Mouse (Mus musculus): Measurements from ENCODE around the gene Lrg1. TPM values are rescaled to one million over a fixed set of nuclear protein-coding genes. Genes with fewer than 3 reads are reported as not detected.

Lrg1 gene
- polyA plus RNA-seq, 1 experiment from 2014 or later, result 1.8 TPM

- Histone ChIP-seq H3K4me3 (replicated peaks) (no peak overlapping the region), H3K27ac (replicated peaks) (no peak overlapping the region), H3K27me3 (peaks cover 66% of the 10 kb centered on the region), H3K4me1 (peaks cover 21% of the 10 kb centered on the region), H3K9me3 (replicated peaks) (peaks cover 10% of the 10 kb centered on the region), H3K4me2 (replicated peaks) (no peak overlapping the region), H3K9ac (no peak overlapping the region), H3K36me3 (no peaks in the 10 kb centered on the region)
- WGBS, result 89% methylated on average over 12 of the region's 12 CpGs
- no peak for ATAC-seq (ENCODE audit: insufficient number of reproducible peaks, low FRiP score, low TSS enrichment, low read depth)
Observed at GRCm38 (mm10) chr17:56123161-56123560, 1.4 kb upstream of the Lrg1 start.

GRCm38 (mm10) chr17:56119981-56120880 is 1.6 kb downstream of the Lrg1 start:
- peaks cover 28% of the 10 kb centered on the region for H3K4me1 ChIP-seq
- no peak overlapping the region for H3K27ac ChIP-seq (replicated peaks)
- H3K4me3 ChIP-seq (replicated peaks), result peak overlapping the region; percentile 4
- H3K36me3 ChIP-seq, result no peaks in the 10 kb centered on the region
- no peak overlapping the region for H3K9ac ChIP-seq
- H3K27me3 ChIP-seq, result peaks cover 87% of the 10 kb centered on the region
- 5% methylated on average over 66 of the region's 66 CpGs for WGBS
- H3K9me3 ChIP-seq (replicated peaks), result peaks cover 10% of the 10 kb centered on the region
- 0 out of 2 replicates have a peak overlapping the region, but pooled peaks have one; percentile 17 for H3K4me2 ChIP-seq (replicated peaks)
- ATAC-seq (ENCODE audit: insufficient number of reproducible peaks, low FRiP score, low TSS enrichment, low read depth), result no peak

GRCm38 (mm10) chr17:56119431-56119830 is 2.4 kb downstream of the Lrg1 start:
- H3K27me3 ChIP-seq, result peaks cover 84% of the 10 kb centered on the region
- no peak overlapping the region for H3K4me2 ChIP-seq (replicated peaks)
- H3K4me1 ChIP-seq, result peaks cover 24% of the 10 kb centered on the region
- no peak overlapping the region for H3K4me3 ChIP-seq (replicated peaks)
- H3K9me3 ChIP-seq (replicated peaks), result peaks cover 10% of the 10 kb centered on the region
- H3K27ac ChIP-seq (replicated peaks), result no peak overlapping the region
- WGBS, result 47% methylated on average over 12 of the region's 12 CpGs
- ATAC-seq (ENCODE audit: insufficient number of reproducible peaks, low FRiP score, low TSS enrichment, low read depth), result no peak
- H3K36me3 ChIP-seq, result no peaks in the 10 kb centered on the region
- no peak overlapping the region for H3K9ac ChIP-seq

- Histone ChIP-seq H3K27ac (replicated peaks) (no peak within 1 kb of the TSS), H3K27me3 (peaks cover 63% of the 10 kb centered on the region), H3K36me3 (no peaks in the 10 kb centered on the region), H3K9me3 (replicated peaks) (peaks cover 2% of the 10 kb centered on the region), H3K4me3 (replicated peaks) (peak within 1 kb of the TSS; percentile 26), H3K4me2 (replicated peaks) (peak within 1 kb of the TSS; percentile 52), H3K4me1 (peaks cover 17% of the 10 kb centered on the region), H3K9ac (no peak within 1 kb of the TSS)
- 3% methylated on average over 27 of the region's 27 CpGs for WGBS
- 0 out of 2 replicates have a peak, but pooled peaks have one; percentile 16 for ATAC-seq (ENCODE audit: insufficient number of reproducible peaks, low FRiP score, low TSS enrichment, low read depth)
Observed at GRCm38 (mm10) chr17:56117251-56117710, 4.5 kb downstream of the Lrg1 start, which contains the start of gene Plin5. Gene Plin5, minus strand, starts transcription at chr17:56117596.

GRCm38 (mm10) chr17:56116193-56116592 is 5.6 kb downstream of the Lrg1 start:
- no peak overlapping the region for H3K27ac ChIP-seq (replicated peaks)
- H3K9me3 ChIP-seq (replicated peaks), result no peaks in the 10 kb centered on the region
- H3K4me3 ChIP-seq (replicated peaks), result no peak overlapping the region
- H3K4me2 ChIP-seq (replicated peaks), result no peak overlapping the region
- H3K4me1 ChIP-seq, result peaks cover 17% of the 10 kb centered on the region
- H3K27me3 ChIP-seq, result peaks cover 52% of the 10 kb centered on the region
- WGBS, result 74% methylated on average over 10 of the region's 10 CpGs
- H3K9ac ChIP-seq, result no peak overlapping the region
- ATAC-seq (ENCODE audit: insufficient number of reproducible peaks, low FRiP score, low TSS enrichment, low read depth), result no peak
- no peaks in the 10 kb centered on the region for H3K36me3 ChIP-seq

- Histone ChIP-seq H3K9me3 (replicated peaks) (no peaks in the 10 kb centered on the region), H3K27me3 (peaks cover 20% of the 10 kb centered on the region), H3K4me3 (replicated peaks) (no peak overlapping the region), H3K4me2 (replicated peaks) (no peak overlapping the region), H3K36me3 (no peaks in the 10 kb centered on the region), H3K27ac (replicated peaks) (no peak overlapping the region), H3K9ac (no peak overlapping the region), H3K4me1 (peaks cover 7% of the 10 kb centered on the region)
- no peak for ATAC-seq (ENCODE audit: insufficient number of reproducible peaks, low FRiP score, low TSS enrichment, low read depth)
- WGBS, result 72% methylated on average over 3 of the region's 3 CpGs
Observed at GRCm38 (mm10) chr17:56112743-56113142, 9.1 kb downstream of the Lrg1 start.

GRCm38 (mm10) chr17:56111864-56112263 is 9.9 kb downstream of the Lrg1 start:
- ATAC-seq (ENCODE audit: insufficient number of reproducible peaks, low FRiP score, low TSS enrichment, low read depth), result no peak
- WGBS, result 42% methylated on average over 5 of the region's 5 CpGs
- no peaks in the 10 kb centered on the region for H3K36me3 ChIP-seq
- peaks cover 13% of the 10 kb centered on the region for H3K27me3 ChIP-seq
- no peaks in the 10 kb centered on the region for H3K9me3 ChIP-seq (replicated peaks)
- H3K9ac ChIP-seq, result no peak overlapping the region
- no peaks in the 10 kb centered on the region; the same call in 1 of the 2 replicates for H3K4me1 ChIP-seq
- H3K4me3 ChIP-seq (replicated peaks), result no peak overlapping the region
- no peak overlapping the region for H3K27ac ChIP-seq (replicated peaks)
- H3K4me2 ChIP-seq (replicated peaks), result no peak overlapping the region

GRCm38 (mm10) chr17:56111021-56111420 is 10.8 kb downstream of the Lrg1 start:
- no peaks in the 10 kb centered on the region for H3K9me3 ChIP-seq (replicated peaks)
- no peaks in the 10 kb centered on the region for H3K4me1 ChIP-seq
- no peak overlapping the region for H3K4me2 ChIP-seq (replicated peaks)
- no peak overlapping the region for H3K27ac ChIP-seq (replicated peaks)
- H3K9ac ChIP-seq, result no peak overlapping the region
- no peaks in the 10 kb centered on the region for H3K36me3 ChIP-seq
- H3K27me3 ChIP-seq, result peaks cover 7% of the 10 kb centered on the region
- no peak overlapping the region for H3K4me3 ChIP-seq (replicated peaks)
- WGBS, result 68% methylated on average over 1 of the region's 1 CpGs
- ATAC-seq (ENCODE audit: insufficient number of reproducible peaks, low FRiP score, low TSS enrichment, low read depth), result no peak

- H3K4me3 ChIP-seq (replicated peaks), result no peak overlapping the region
- H3K27me3 ChIP-seq, result peaks cover 4% of the 10 kb centered on the region
- H3K9ac ChIP-seq, result no peak overlapping the region
- no peaks in the 10 kb centered on the region for H3K4me1 ChIP-seq
- H3K4me2 ChIP-seq (replicated peaks), result no peak overlapping the region
- 69% methylated on average over 4 of the region's 4 CpGs for WGBS
- no peak overlapping the region for H3K27ac ChIP-seq (replicated peaks)
- ATAC-seq (ENCODE audit: insufficient number of reproducible peaks, low FRiP score, low TSS enrichment, low read depth), result no peak
- no peaks in the 10 kb centered on the region for H3K9me3 ChIP-seq (replicated peaks)
- no peaks in the 10 kb centered on the region for H3K36me3 ChIP-seq
Observed at GRCm38 (mm10) chr17:56110571-56110970, 11.2 kb downstream of the Lrg1 start.

GRCm38 (mm10) chr17:56109219-56110051 is 12.4 kb downstream of the Lrg1 start, which contains the start of gene Plin4:
Gene Plin4, minus strand, starts transcription at chr17:56109803.
- H3K4me1 ChIP-seq, result no peaks in the 10 kb centered on the region
- H3K9me3 ChIP-seq (replicated peaks), result no peaks in the 10 kb centered on the region
- no peak within 1 kb of the TSS for H3K4me3 ChIP-seq (replicated peaks)
- no peak within 1 kb of the TSS for H3K27ac ChIP-seq (replicated peaks)
- ATAC-seq (ENCODE audit: insufficient number of reproducible peaks, low FRiP score, low TSS enrichment, low read depth), result 0 out of 2 replicates have a peak, but pooled peaks have one; percentile 25
- 56% methylated on average over 10 of the region's 10 CpGs for WGBS
- no peaks in the 10 kb centered on the region for H3K36me3 ChIP-seq
- no peaks in the 10 kb centered on the region for H3K27me3 ChIP-seq
- no peak within 1 kb of the TSS for H3K4me2 ChIP-seq (replicated peaks)
- no peak within 1 kb of the TSS for H3K9ac ChIP-seq

All from embryonic facial prominence, embryonic 15.5 days (tissue).